Mouse (Mus musculus): ENCODE measurements around the gene 1700022I11Rik. TPM values are rescaled to one million over a fixed set of nuclear protein-coding genes. Genes with fewer than 3 reads are reported as not detected.

Gene 1700022I11Rik
- polyA plus RNA-seq (2014; fragmentation: Nextera tagmentation; extraction: Ambion mirVana) = 0.44 and 0.97 TPM in 2 replicates

- DNase-seq (ENCODE audit: low spot score) (no peak), ATAC-seq (replicated peaks; ENCODE audit: low FRiP score, low TSS enrichment, low read depth) (no peak)
- Histone ChIP-seq H3K4me2 (ENCODE audit: low read length) (no peak within 1 kb of the TSS), H3K9ac (ENCODE audit: low read length) (no peak within 1 kb of the TSS), H3K27me3 (replicated peaks; ENCODE audit: control insufficient read depth, insufficient read depth, low read length) (no peaks in the 10 kb centered on the region), H3K9me3 (ENCODE audit: control insufficient read depth, low read length) (no peaks in the 10 kb centered on the region), H3K36me3 (ENCODE audit: control insufficient read depth, insufficient read depth, low read length) (no peaks in the 10 kb centered on the region), H3K4me1 (replicated peaks; ENCODE audit: control insufficient read depth, insufficient read depth, low read length) (0 out of 2 replicates have a peak, but pooled peaks cover 5% of the 10 kb centered on the region), H3K4me3 (ENCODE audit: low read depth, low read length) (no peak within 1 kb of the TSS), H3K27ac (ENCODE audit: low read depth) (no peak within 1 kb of the TSS)
- WGBS = 93% methylated on average over 4 of the region's 4 CpGs
These were observed at the start of gene 1700022I11Rik for GRCm38 (mm10) chr4:42969304-42969703. Gene 1700022I11Rik (plus strand): TSS chr4:42969604.

GRCm38 (mm10) chr4:42920726-42921125 lies 48.7 kb upstream of the 1700022I11Rik start:
- H3K4me2 ChIP-seq (ENCODE audit: low read length) = no peak overlapping the region
- H3K4me3 ChIP-seq (ENCODE audit: low read depth, low read length) = no peak overlapping the region
- no peak overlapping the region for H3K9ac ChIP-seq (ENCODE audit: low read length)
- H3K27ac ChIP-seq (ENCODE audit: low read depth) = no peak overlapping the region
- H3K27me3 ChIP-seq (replicated peaks; ENCODE audit: control insufficient read depth, insufficient read depth, low read length) = peaks cover 30% of the 10 kb centered on the region
- H3K4me1 ChIP-seq (replicated peaks; ENCODE audit: control insufficient read depth, insufficient read depth, low read length) = peaks cover 8% of the 10 kb centered on the region; the same call in 1 of the 2 replicates
- H3K9me3 ChIP-seq (ENCODE audit: control insufficient read depth, low read length) = no peaks in the 10 kb centered on the region
- WGBS = 44% methylated on average over 9 of the region's 9 CpGs
- H3K36me3 ChIP-seq (ENCODE audit: control insufficient read depth, insufficient read depth, low read length) = no peaks in the 10 kb centered on the region
- ATAC-seq (replicated peaks; ENCODE audit: low FRiP score, low TSS enrichment, low read depth) = no peak
- DNase-seq (ENCODE audit: low spot score) = peak; percentile 46

- no peak overlapping the region for H3K4me3 ChIP-seq (ENCODE audit: low read depth, low read length)
- WGBS = 82% methylated on average over 2 of the region's 2 CpGs
- no peaks in the 10 kb centered on the region for H3K9me3 ChIP-seq (ENCODE audit: control insufficient read depth, low read length)
- DNase-seq (ENCODE audit: low spot score) (peak; percentile 32), ATAC-seq (replicated peaks; ENCODE audit: low FRiP score, low TSS enrichment, low read depth) (no peak)
- H3K4me1 ChIP-seq (replicated peaks; ENCODE audit: control insufficient read depth, insufficient read depth, low read length) = peaks cover 6% of the 10 kb centered on the region; the same call in 1 of the 2 replicates
- H3K27me3 ChIP-seq (replicated peaks; ENCODE audit: control insufficient read depth, insufficient read depth, low read length) = peaks cover 22% of the 10 kb centered on the region
- H3K36me3 ChIP-seq (ENCODE audit: control insufficient read depth, insufficient read depth, low read length) = no peaks in the 10 kb centered on the region
- no peak overlapping the region for H3K27ac ChIP-seq (ENCODE audit: low read depth)
- H3K4me2 ChIP-seq (ENCODE audit: low read length) = no peak overlapping the region
- H3K9ac ChIP-seq (ENCODE audit: low read length) = no peak overlapping the region
These were observed 47.9 kb upstream of the 1700022I11Rik start for GRCm38 (mm10) chr4:42921536-42921935.

GRCm38 (mm10) chr4:42922056-42922455 lies 47.3 kb upstream of the 1700022I11Rik start:
- Histone ChIP-seq H3K9ac (ENCODE audit: low read length) (no peak overlapping the region), H3K4me3 (ENCODE audit: low read depth, low read length) (no peak overlapping the region), H3K27me3 (replicated peaks; ENCODE audit: control insufficient read depth, insufficient read depth, low read length) (peaks cover 20% of the 10 kb centered on the region), H3K4me1 (replicated peaks; ENCODE audit: control insufficient read depth, insufficient read depth, low read length) (peaks cover 3% of the 10 kb centered on the region; the same call in 1 of the 2 replicates), H3K36me3 (ENCODE audit: control insufficient read depth, insufficient read depth, low read length) (no peaks in the 10 kb centered on the region), H3K9me3 (ENCODE audit: control insufficient read depth, low read length) (no peaks in the 10 kb centered on the region), H3K4me2 (ENCODE audit: low read length) (no peak overlapping the region), H3K27ac (ENCODE audit: low read depth) (no peak overlapping the region)
- ATAC-seq (replicated peaks; ENCODE audit: low FRiP score, low TSS enrichment, low read depth) (no peak), DNase-seq (ENCODE audit: low spot score) (peak; percentile 10)
- 59% methylated on average over 6 of the region's 6 CpGs for WGBS

- Histone ChIP-seq H3K9ac (ENCODE audit: low read length) (no peak overlapping the region), H3K4me3 (ENCODE audit: low read depth, low read length) (no peak overlapping the region), H3K4me2 (ENCODE audit: low read length) (no peak overlapping the region), H3K36me3 (ENCODE audit: control insufficient read depth, insufficient read depth, low read length) (no peaks in the 10 kb centered on the region), H3K4me1 (replicated peaks; ENCODE audit: control insufficient read depth, insufficient read depth, low read length) (peaks cover 2% of the 10 kb centered on the region; the same call in 1 of the 2 replicates), H3K9me3 (ENCODE audit: control insufficient read depth, low read length) (no peaks in the 10 kb centered on the region), H3K27me3 (replicated peaks; ENCODE audit: control insufficient read depth, insufficient read depth, low read length) (peaks cover 17% of the 10 kb centered on the region), H3K27ac (ENCODE audit: low read depth) (no peak overlapping the region)
- 72% methylated on average over 8 of the region's 8 CpGs for WGBS
- DNase-seq (ENCODE audit: low spot score) (peak; percentile 27), ATAC-seq (replicated peaks; ENCODE audit: low FRiP score, low TSS enrichment, low read depth) (no peak)
These were observed 46.9 kb upstream of the 1700022I11Rik start for GRCm38 (mm10) chr4:42922461-42922860.

GRCm38 (mm10) chr4:42924095-42924710 lies 45.2 kb upstream of the 1700022I11Rik start:
- Histone ChIP-seq H3K4me2 (ENCODE audit: low read length) (no peak overlapping the region), H3K9ac (ENCODE audit: low read length) (no peak overlapping the region), H3K27me3 (replicated peaks; ENCODE audit: control insufficient read depth, insufficient read depth, low read length) (no peaks in the 10 kb centered on the region), H3K4me1 (replicated peaks; ENCODE audit: control insufficient read depth, insufficient read depth, low read length) (no peaks in the 10 kb centered on the region), H3K27ac (ENCODE audit: low read depth) (no peak overlapping the region), H3K4me3 (ENCODE audit: low read depth, low read length) (no peak overlapping the region), H3K36me3 (ENCODE audit: control insufficient read depth, insufficient read depth, low read length) (no peaks in the 10 kb centered on the region), H3K9me3 (ENCODE audit: control insufficient read depth, low read length) (no peaks in the 10 kb centered on the region)
- no peak for ATAC-seq (replicated peaks; ENCODE audit: low FRiP score, low TSS enrichment, low read depth)
- WGBS = 83% methylated on average over 13 of the region's 13 CpGs
- DNase-seq (ENCODE audit: low spot score) = peak; percentile 38

GRCm38 (mm10) chr4:42928209-42928608 lies 41.2 kb upstream of the 1700022I11Rik start:
- no peak overlapping the region for H3K4me2 ChIP-seq (ENCODE audit: low read length)
- 79% methylated on average over 5 of the region's 5 CpGs for WGBS
- H3K27me3 ChIP-seq (replicated peaks; ENCODE audit: control insufficient read depth, insufficient read depth, low read length) = no peaks in the 10 kb centered on the region
- no peaks in the 10 kb centered on the region for H3K9me3 ChIP-seq (ENCODE audit: control insufficient read depth, low read length)
- H3K27ac ChIP-seq (ENCODE audit: low read depth) = no peak overlapping the region
- no peak for DNase-seq (ENCODE audit: low spot score)
- ATAC-seq (replicated peaks; ENCODE audit: low FRiP score, low TSS enrichment, low read depth) = no peak
- no peaks in the 10 kb centered on the region for H3K4me1 ChIP-seq (replicated peaks; ENCODE audit: control insufficient read depth, insufficient read depth, low read length)
- H3K36me3 ChIP-seq (ENCODE audit: control insufficient read depth, insufficient read depth, low read length) = no peaks in the 10 kb centered on the region
- no peak overlapping the region for H3K4me3 ChIP-seq (ENCODE audit: low read depth, low read length)
- H3K9ac ChIP-seq (ENCODE audit: low read length) = no peak overlapping the region

GRCm38 (mm10) chr4:42928952-42929351 lies 40.5 kb upstream of the 1700022I11Rik start:
- no peaks in the 10 kb centered on the region for H3K27me3 ChIP-seq (replicated peaks; ENCODE audit: control insufficient read depth, insufficient read depth, low read length)
- ATAC-seq (replicated peaks; ENCODE audit: low FRiP score, low TSS enrichment, low read depth) (no peak), DNase-seq (ENCODE audit: low spot score) (peak; percentile 38)
- no peak overlapping the region for H3K27ac ChIP-seq (ENCODE audit: low read depth)
- no peaks in the 10 kb centered on the region for H3K9me3 ChIP-seq (ENCODE audit: control insufficient read depth, low read length)
- H3K36me3 ChIP-seq (ENCODE audit: control insufficient read depth, insufficient read depth, low read length) = no peaks in the 10 kb centered on the region
- no peak overlapping the region for H3K9ac ChIP-seq (ENCODE audit: low read length)
- no peak overlapping the region for H3K4me3 ChIP-seq (ENCODE audit: low read depth, low read length)
- H3K4me1 ChIP-seq (replicated peaks; ENCODE audit: control insufficient read depth, insufficient read depth, low read length) = 0 out of 2 replicates have a peak, but pooled peaks cover 6% of the 10 kb centered on the region
- H3K4me2 ChIP-seq (ENCODE audit: low read length) = no peak overlapping the region
- 90% methylated on average over 9 of the region's 9 CpGs for WGBS

All from intestine, embryonic 14.5 days (tissue).